Mouse (Mus musculus): Measurements from ENCODE around the gene Myg1. TPM values are rescaled to one million over a fixed set of nuclear protein-coding genes. Genes with fewer than 3 reads are reported as not detected.

Myg1 gene
- polyA plus RNA-seq (2012; rRNA removed) = 104 and 105 TPM in 2 replicates

DNA sequence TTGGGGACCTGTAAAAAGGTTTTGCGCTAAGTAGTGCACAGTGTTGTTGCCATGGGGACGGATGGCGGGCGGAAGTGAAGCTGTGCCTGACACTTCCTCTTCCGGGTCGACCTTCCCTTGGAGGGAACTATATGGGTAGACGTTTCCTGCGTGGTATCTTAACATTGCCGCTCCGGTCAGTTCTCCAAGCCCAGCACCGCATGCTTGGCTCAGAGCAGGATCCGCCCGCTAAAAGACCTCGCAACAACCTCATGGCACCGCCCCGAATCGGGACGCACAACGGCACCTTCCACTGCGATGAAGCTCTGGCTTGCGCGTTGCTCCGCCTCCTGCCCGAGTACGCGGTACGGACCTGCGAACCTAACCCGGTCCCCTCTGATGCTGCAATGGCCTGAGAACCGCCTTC, at the start of gene Myg1:
TSS of gene Myg1 (plus strand) at position 100 of the 406 bp plus-strand sequence.
- DNase-seq = peak; percentile 87
- TF ChIP-seq POLR2A (IDR thresholded peaks at IDR 0.05; ENCODE audit: control insufficient read depth, extremely low read depth, insufficient read depth, low read length, poor library complexity) = no peak
- no peak for TF ChIP-seq CTCF (IDR thresholded peaks at IDR 0.05; ENCODE audit: borderline replicate concordance, control insufficient read depth, extremely low read depth, insufficient read depth, low read length, poor library complexity)
- Histone ChIP-seq H3K27me3 (ENCODE audit: control insufficient read depth, insufficient read depth, low read length) (no peaks in the 10 kb centered on the region), H3K4me1 (replicated peaks; ENCODE audit: control insufficient read depth, insufficient read depth, low read length) (peaks cover 15% of the 10 kb centered on the region), H3K27ac (ENCODE audit: control insufficient read depth, insufficient read depth, low read length) (no peak within 1 kb of the TSS), H3K36me3 (ENCODE audit: control insufficient read depth, insufficient read depth, low read length) (no peaks in the 10 kb centered on the region), H3K4me3 (ENCODE audit: control insufficient read depth, insufficient read depth, low read length) (peak within 1 kb of the TSS; percentile 55)
- under 1% methylated on average over 30 of the region's 30 CpGs for WGBS

DNA sequence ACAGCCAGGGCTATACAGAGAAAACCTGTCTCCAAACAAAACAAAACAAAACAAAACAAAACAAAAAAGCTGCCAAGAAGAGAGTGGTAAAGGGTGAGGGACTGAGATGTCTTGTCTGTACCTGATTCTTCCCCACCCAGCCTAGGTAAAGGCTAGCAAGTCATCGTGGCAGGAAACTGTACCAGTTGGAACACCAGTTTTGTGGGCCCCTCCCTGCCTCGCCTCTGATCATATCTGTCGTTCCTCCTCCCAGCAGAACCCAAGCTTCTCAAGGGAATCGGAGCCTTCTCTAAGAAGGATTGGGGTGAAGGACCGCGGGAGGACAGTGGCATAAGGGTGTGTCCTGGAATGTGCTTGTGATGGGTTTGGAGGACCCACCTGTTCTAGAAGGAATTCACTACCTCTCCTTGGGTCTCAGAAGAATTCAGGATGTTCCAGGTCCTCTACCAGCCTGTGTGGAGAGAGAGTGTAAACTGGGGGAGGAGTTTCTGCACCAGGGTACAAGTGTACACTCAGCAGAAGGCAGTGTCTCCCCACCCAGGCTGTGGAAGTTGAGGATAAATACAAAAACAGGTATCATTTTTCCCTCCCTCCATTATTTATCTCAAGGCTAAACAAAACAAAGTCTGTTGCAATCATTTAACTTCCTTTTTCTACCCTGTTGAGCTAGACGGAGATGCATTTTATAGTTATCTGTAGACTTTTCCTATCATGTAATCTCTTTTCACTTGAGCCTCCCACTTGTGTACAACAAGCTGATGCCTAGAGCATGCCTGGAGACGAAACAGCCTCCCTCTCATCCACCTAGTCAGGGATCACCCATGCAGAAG, 48.8 kb upstream of the Myg1 start:
- peaks cover 14% of the 10 kb centered on the region for H3K4me1 ChIP-seq (replicated peaks; ENCODE audit: control insufficient read depth, insufficient read depth, low read length)
- H3K36me3 ChIP-seq (ENCODE audit: control insufficient read depth, insufficient read depth, low read length) = 0 out of 2 replicates have a peak, but pooled peaks cover 5% of the 10 kb centered on the region
- TF ChIP-seq POLR2A (IDR thresholded peaks at IDR 0.05; ENCODE audit: control insufficient read depth, extremely low read depth, insufficient read depth, low read length, poor library complexity) (no peak), CTCF (IDR thresholded peaks at IDR 0.05; ENCODE audit: borderline replicate concordance, control insufficient read depth, extremely low read depth, insufficient read depth, low read length, poor library complexity) (no peak)
- H3K27me3 ChIP-seq (ENCODE audit: control insufficient read depth, insufficient read depth, low read length) = no peaks in the 10 kb centered on the region
- WGBS = 71% methylated on average over 8 of the region's 8 CpGs
- H3K4me3 ChIP-seq (ENCODE audit: control insufficient read depth, insufficient read depth, low read length) = no peak overlapping the region
- DNase-seq = no peak
- H3K27ac ChIP-seq (ENCODE audit: control insufficient read depth, insufficient read depth, low read length) = no peak overlapping the region

DNA sequence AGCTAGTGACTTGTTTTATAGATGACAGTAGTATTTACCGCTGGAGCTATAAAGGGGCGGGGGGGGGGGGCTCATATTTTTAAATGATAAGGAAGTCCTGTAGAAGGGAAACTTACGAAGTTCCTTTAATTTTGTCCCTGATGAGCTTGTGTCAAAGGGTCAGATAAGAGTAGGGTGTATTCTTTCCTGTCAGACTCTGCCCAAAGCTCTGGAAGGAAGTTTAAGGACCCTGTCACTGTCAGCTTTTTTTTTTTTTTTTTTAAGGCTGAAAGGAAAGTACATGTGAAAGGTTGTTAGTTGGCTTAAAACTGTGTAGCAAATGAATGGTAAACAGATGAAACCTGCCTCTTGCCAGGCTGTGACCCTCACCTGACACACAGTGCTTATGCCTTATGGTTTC, 47.9 kb upstream of the Myg1 start:
- no peak for TF ChIP-seq POLR2A (IDR thresholded peaks at IDR 0.05; ENCODE audit: control insufficient read depth, extremely low read depth, insufficient read depth, low read length, poor library complexity)
- TF ChIP-seq CTCF (IDR thresholded peaks at IDR 0.05; ENCODE audit: borderline replicate concordance, control insufficient read depth, extremely low read depth, insufficient read depth, low read length, poor library complexity) = no peak
- H3K27ac ChIP-seq (ENCODE audit: control insufficient read depth, insufficient read depth, low read length) = no peak overlapping the region
- no peak for DNase-seq
- 92% methylated on average over 3 of the region's 3 CpGs for WGBS
- H3K4me3 ChIP-seq (ENCODE audit: control insufficient read depth, insufficient read depth, low read length) = no peak overlapping the region
- no peaks in the 10 kb centered on the region for H3K27me3 ChIP-seq (ENCODE audit: control insufficient read depth, insufficient read depth, low read length)
- H3K4me1 ChIP-seq (replicated peaks; ENCODE audit: control insufficient read depth, insufficient read depth, low read length) = peaks cover 13% of the 10 kb centered on the region
- H3K36me3 ChIP-seq (ENCODE audit: control insufficient read depth, insufficient read depth, low read length) = 0 out of 2 replicates have a peak, but pooled peaks cover 5% of the 10 kb centered on the region

DNA sequence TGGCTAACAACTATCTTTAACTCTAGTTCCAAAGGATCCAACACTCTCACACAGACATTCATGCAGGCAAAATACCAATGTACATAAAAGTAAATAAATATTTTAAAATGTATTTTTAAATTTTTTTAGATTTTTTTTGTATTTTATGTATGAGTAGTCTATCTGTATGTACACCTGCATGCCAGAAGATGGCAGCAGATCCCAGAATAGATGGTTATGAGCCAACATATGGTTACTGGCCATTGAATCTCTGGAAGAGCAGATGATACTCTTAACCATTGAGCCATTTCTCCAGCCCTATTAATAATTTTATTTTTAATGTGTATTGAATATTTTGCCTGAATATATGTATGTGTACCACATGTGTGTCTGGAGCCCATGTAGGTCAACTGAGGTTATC, 44.1 kb upstream of the Myg1 start:
- Histone ChIP-seq H3K27ac (ENCODE audit: control insufficient read depth, insufficient read depth, low read length) (no peak overlapping the region), H3K27me3 (ENCODE audit: control insufficient read depth, insufficient read depth, low read length) (no peaks in the 10 kb centered on the region), H3K4me3 (ENCODE audit: control insufficient read depth, insufficient read depth, low read length) (no peak overlapping the region), H3K36me3 (ENCODE audit: control insufficient read depth, insufficient read depth, low read length) (no peaks in the 10 kb centered on the region), H3K4me1 (replicated peaks; ENCODE audit: control insufficient read depth, insufficient read depth, low read length) (no peaks in the 10 kb centered on the region)
- DNase-seq = peak; percentile 44
- TF ChIP-seq CTCF (IDR thresholded peaks at IDR 0.05; ENCODE audit: borderline replicate concordance, control insufficient read depth, extremely low read depth, insufficient read depth, low read length, poor library complexity) (no peak), POLR2A (IDR thresholded peaks at IDR 0.05; ENCODE audit: control insufficient read depth, extremely low read depth, insufficient read depth, low read length, poor library complexity) (no peak)

DNA sequence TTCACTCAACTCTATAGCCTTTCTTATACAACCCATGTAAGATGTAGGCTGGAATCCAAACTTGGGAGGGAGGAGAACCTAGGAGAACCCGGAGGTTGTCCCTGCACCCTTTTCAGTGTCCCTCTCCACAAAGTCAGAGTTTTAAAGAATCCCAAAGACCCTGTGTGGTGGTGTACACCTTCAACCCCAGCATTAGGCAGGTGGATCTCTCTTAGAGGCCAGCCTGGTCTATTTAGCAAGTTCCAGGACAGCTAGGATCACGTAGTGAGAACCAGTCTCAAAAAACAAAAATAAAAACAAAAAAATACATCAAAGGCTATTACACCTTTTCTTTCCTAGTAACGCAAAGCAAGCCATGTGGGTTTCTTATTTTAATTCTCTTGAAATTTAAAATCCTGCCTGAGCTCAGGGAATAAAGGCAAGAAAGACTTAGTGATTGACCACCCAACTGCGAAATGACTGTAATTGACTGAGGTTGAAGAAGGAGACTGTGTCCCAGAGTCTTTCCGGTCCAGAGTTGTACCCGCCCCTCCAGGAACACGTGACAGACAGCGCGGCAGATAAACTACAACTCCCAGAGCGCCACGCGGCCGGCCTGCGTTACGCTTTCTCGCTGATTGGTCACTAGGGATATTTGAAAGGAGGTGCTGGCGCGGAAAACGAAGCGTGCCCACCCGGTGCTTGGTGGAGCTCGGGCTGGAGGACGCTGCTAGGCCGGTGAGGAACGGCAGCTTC, 35.7 kb upstream of the Myg1 start, which contains the start of gene Espl1:
TSS of gene Espl1 (plus strand) at position 634 of the 735 bp plus-strand sequence.
- no peak for TF ChIP-seq CTCF (IDR thresholded peaks at IDR 0.05; ENCODE audit: borderline replicate concordance, control insufficient read depth, extremely low read depth, insufficient read depth, low read length, poor library complexity)
- TF ChIP-seq POLR2A (IDR thresholded peaks at IDR 0.05; ENCODE audit: control insufficient read depth, extremely low read depth, insufficient read depth, low read length, poor library complexity) = no peak; the same call in 1 of the 2 replicates
- 4% methylated on average over 25 of the region's 25 CpGs for WGBS
- 0 out of 2 replicates have a peak, but pooled peaks cover 3% of the 10 kb centered on the region for H3K4me1 ChIP-seq (replicated peaks; ENCODE audit: control insufficient read depth, insufficient read depth, low read length)
- peaks cover under 1% of the 10 kb centered on the region; the same call in 1 of the 2 replicates for H3K36me3 ChIP-seq (ENCODE audit: control insufficient read depth, insufficient read depth, low read length)
- H3K4me3 ChIP-seq (ENCODE audit: control insufficient read depth, insufficient read depth, low read length) = peak within 1 kb of the TSS; percentile 74
- H3K27me3 ChIP-seq (ENCODE audit: control insufficient read depth, insufficient read depth, low read length) = no peaks in the 10 kb centered on the region
- DNase-seq = peak; percentile 97
- no peak within 1 kb of the TSS for H3K27ac ChIP-seq (ENCODE audit: control insufficient read depth, insufficient read depth, low read length)

DNA sequence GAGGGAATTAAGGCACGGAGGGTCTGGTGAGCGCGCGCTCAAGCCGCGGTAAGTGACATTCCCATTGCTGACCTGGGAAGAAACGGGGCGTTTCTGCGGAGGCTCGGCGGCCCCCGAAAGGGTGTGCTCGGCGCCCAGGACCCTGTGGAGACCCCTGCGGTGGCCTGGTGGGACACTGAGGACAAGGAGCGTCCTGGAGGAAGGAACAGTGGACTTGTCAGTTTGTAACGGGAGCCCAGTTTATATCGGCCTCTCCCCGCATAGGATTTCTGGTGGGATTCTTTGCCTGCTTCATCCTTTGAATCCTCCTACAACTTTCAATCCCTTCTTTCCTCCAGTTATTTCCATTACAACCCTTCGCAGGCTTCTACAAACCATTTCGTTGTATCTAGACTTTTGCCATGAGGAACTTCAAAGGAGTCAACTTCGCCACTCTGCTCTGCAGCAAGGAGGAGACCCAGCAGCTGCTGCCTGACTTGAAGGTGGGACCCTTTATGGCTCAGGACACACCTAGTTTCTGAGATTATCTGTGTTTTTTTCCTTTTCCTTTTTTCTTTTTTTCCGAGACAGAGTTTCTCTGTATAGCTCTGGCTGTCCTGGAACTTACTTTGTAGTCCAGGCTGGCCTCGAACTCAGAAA, 35.0 kb upstream of the Myg1 start:
- no peak for DNase-seq
- no peak for TF ChIP-seq POLR2A (IDR thresholded peaks at IDR 0.05; ENCODE audit: control insufficient read depth, extremely low read depth, insufficient read depth, low read length, poor library complexity)
- no peak for TF ChIP-seq CTCF (IDR thresholded peaks at IDR 0.05; ENCODE audit: borderline replicate concordance, control insufficient read depth, extremely low read depth, insufficient read depth, low read length, poor library complexity)
- Histone ChIP-seq H3K27ac (ENCODE audit: control insufficient read depth, insufficient read depth, low read length) (no peak overlapping the region), H3K27me3 (ENCODE audit: control insufficient read depth, insufficient read depth, low read length) (no peaks in the 10 kb centered on the region), H3K4me1 (replicated peaks; ENCODE audit: control insufficient read depth, insufficient read depth, low read length) (0 out of 2 replicates have a peak, but pooled peaks cover 3% of the 10 kb centered on the region), H3K4me3 (ENCODE audit: control insufficient read depth, insufficient read depth, low read length) (peak overlapping the region; percentile 74), H3K36me3 (ENCODE audit: control insufficient read depth, insufficient read depth, low read length) (peaks cover 5% of the 10 kb centered on the region; the same call in 1 of the 2 replicates)
- WGBS = 5% methylated on average over 24 of the region's 24 CpGs

Data from thymus, adult 2 months (tissue).